Mouse (Mus musculus): ENCODE data around the gene Nck2.

Nck2 gene

DNA sequence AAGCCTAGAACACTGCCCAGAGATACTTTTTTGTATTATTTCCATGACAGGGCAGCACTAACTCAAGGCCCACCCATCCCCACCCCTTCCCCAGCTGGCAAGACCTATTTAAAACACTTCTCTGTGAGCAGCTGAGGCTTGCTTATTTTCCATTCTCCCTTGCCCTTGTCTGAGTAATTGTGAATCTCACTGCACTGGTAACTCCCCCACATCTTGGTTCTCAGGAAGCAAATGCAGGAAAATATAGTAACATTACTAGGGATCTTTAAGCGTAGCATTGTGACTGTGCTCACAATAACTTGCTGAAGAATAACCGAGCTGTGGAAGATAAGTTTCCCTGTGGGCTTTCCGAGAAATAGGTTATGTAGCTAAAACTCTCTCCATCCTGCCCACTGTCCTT is 24.6 kb downstream of the Nck2 start:
- no peak for DNase-seq (ENCODE audit: low spot score in 2 of 2)

DNA sequence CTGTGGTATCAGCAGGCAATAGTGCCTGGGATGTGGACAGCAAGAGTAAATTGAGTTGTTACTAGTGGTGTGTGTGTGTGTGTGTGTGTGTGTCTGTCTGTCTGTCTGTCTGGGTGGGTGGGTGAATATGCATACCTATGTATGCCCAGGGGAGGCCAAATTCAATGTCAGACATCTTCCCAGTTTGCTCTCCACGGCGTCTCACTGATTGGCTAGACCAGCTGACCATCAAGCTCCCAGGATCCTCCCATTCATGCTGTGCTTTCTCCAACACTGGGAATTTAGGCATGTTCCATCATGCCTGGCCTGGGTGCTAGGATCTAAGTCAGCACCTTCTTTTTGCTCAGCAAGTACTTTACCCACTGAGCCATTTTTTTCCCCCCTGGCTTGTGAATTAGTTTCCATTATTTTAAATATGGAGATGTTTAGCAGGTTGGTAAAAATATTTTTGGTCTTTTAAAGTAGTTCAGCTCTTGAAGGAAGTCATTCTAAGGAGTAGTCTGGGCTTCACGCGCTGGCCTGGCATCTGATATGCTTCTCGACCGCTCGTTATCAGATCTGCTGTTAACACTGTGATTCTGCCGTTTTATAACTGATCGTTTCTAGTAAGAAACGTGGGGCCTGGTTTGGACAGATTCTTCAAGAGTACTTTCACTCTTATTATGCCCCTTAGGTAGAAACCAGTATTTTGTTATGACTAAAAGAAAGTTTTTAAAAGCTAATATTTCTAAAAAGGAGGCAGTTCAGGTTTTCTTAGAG is 26.2 kb downstream of the Nck2 start:
- DNase-seq (ENCODE audit: low spot score in 2 of 2), result no peak

DNA sequence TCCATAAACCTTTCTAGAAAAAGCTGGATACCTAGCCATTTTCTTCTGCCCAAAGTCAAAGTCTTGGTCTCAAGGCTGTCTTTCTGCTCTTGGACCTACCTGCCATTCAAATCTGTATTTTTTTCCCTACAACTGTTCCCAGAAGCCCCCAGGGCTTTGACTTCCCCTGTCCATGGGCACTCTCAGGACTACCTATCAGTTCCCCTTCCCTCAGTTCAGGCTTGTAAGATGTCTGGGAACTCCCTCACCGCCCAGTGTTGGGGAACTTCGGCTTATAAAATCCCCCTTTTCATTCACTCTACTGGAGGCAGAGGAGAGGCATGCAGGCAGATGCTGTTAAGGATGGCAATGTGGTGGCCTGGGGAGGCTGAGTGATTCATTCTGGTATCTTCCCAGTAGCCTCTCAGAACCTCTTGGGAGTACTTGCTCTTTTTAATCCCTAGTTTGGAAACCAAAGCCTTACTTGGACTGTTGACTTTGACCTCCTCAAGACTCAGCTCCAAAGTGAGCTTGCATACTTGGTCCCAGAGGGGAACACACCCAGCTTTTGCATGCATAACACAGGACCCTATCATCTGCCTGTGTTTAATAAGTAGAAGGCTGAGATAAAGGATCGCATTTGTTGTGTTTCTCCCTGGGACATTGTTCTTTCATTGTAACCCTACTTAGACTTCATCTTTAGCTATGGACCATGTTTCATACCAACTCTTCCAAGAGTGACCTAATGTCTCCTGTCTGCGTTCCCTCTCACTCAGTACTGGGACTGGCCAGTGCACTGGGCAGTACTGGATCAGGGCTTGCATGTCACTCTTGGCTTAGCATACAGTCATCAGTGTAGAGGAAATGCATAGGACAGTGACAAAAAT is 27.0 kb downstream of the Nck2 start:
- DNase-seq (ENCODE audit: low spot score in 2 of 2), result no peak

DNA sequence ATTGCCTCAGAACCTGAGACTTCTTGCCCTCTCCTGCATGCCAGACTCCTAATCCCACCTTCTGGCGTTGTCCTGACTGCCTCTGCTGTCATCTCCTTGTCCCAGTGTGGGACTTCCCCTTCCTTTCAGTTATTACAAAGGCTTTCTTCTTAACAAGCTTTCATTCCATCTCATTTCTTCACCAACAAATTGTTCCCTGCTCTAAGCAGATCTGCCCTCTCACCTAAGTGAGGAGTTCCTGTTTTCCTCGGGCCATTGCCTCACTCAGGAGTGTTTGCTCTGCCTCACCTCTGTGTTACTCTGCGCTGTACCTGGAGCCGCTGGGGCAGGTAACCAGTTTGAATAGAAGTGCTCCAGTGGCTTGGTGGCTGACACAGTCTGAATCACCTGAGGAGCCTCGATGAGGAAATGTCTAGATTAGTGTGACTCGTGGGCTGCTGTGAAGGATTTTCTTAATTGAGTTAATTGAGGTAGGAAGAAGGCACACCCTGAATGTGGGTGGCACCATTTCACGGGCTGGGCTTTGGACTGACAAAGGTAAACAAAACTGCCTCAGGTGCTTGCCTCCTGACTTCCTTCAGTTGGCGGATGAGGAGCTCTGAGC is 27.8 kb downstream of the Nck2 start:
- no peak for DNase-seq (ENCODE audit: low spot score in 2 of 2)

DNA sequence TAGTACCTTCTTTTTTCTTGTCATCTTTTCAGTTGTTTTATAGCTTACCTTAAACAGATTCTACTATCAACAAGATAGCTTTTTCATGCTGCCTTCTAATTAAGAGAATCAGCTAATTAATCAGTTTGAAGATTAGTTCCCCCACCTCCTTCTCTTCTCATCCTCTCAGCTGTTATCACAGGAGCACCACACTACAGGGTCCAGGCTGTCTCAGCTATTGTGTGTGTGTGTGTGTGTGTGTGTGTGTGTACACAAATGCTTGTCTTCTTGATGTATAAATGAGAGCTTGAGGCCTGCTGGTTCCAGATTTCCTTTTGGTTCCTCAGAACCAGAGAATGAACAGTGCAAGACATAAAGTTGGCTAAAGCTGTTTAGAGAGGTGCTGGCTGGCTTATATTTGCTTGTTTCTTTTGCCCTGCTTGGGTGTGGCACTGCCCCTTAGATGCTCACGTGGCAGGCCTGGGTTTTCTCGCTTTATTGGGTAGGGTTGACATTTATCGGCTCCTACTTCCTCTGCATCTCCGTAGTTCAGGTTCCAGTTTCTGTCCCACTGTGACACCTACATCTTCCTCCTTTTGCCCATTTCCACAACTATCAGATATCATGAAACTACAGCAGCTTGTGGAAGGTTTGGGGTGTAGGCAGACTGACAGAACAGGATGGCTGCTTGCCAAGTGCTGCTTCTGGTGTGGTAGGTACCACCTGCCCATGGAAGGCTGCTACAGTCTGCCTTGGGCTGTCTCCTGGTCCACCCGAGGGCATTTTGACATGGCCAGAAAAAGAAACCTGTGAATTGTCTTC is 29.6 kb downstream of the Nck2 start:
- peak; percentile 27 to 68 for DNase-seq (ENCODE audit: low spot score in 2 of 2)

DNA sequence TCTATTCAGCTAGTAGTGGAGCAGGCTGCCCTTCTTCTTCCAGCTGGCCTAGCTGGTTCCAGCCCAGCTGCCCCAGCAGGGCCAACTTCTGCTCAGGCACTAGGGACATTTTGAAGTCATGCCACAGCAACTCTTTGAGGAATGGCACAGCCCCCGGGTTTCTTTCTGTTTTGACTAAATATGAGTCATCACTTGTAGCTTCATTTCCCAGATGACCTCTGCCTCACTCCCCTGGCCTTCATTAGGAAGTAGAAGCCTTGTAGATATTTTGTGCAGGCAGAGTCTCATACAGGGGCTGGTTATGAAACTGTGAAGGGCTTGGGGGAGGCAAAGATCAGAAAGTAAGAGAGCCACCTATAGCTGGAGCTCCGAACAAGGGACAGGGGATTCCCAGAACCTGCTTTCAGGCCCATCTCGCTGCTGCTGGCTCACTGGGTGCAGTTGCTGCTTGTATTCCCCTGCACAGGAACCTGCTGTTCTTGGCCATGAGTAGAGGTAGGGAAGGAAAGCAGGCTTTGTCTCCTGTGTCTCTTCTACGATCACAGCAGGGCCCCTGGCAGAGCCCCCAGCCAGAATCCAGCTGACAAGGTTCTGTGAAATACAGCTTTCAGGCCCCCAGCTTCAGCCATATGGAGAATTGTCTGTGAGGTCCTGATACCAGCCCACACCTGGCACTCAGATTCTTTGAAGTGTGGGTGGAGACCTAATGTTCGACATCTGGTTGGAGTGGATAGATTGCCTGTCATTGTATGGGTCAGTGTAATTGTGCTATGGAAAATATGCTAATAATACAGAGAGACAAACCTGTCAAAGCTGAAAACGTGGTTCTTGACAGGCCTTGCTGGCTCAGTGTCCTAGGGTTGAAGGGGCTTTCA is 30.4 kb downstream of the Nck2 start:
- no peak for DNase-seq (ENCODE audit: low spot score in 2 of 2)

DNA sequence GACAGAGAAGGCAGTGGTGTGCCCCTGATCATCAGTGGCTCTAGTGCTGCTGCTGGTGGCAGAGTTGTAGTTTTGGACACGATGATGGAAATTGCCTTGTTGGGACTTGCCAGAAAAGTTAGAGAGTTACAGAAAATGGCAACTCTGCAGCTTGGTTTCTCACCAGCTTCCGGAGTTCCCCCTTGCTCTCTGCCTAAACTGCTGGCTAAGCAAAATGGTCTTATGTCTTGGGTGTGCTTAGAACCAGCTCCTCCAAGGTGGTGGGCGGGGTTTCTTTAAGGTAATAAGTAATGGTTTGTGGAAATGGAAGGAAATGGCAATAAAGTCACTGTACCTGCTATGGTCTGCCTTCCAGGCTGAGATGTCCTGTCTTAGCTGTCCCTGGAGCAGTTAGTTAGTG is 33.6 kb downstream of the Nck2 start:
- no peak for DNase-seq (ENCODE audit: low spot score in 2 of 2)

DNA sequence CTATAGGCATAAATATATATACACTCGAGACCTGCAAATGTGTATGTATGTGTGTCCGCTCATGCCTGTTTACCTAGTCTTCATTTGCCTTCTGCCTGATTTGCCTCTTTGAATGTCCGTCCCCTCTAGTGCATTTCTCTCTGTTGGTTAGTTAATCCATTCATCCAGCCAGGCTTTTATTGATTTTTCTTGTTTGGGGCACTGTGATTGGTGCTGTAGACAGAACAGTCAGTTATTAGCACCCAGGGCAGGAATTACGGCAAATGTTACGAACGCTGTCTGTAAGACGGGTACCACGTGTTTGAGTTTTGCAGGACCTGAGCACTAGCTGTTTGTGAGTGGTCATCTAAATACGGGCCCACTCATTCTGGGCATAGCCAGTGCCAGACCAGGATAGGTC is 40.8 kb downstream of the Nck2 start:
- no peak for DNase-seq (ENCODE audit: low spot score in 2 of 2)

DNA sequence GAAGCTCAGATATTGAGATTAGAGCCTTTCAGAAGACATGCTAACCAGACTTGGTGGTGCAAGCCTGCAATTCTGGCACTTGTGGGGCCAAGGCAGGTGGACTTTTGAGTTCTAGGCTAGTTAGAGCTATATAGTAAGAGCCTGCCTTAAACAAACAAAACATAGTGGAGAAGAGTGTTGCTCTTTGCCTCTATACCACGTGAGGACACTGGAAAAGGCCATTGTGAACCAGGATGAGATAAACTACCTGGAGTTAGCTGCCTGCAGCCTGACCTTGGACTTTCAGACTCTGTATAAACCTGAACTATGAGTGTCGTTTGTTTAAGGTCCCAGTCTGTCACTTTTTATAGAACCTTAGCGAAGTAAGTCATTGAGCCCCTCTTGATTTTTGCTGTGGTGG is 42.1 kb downstream of the Nck2 start:
- no peak for DNase-seq (ENCODE audit: low spot score in 2 of 2)

DNA sequence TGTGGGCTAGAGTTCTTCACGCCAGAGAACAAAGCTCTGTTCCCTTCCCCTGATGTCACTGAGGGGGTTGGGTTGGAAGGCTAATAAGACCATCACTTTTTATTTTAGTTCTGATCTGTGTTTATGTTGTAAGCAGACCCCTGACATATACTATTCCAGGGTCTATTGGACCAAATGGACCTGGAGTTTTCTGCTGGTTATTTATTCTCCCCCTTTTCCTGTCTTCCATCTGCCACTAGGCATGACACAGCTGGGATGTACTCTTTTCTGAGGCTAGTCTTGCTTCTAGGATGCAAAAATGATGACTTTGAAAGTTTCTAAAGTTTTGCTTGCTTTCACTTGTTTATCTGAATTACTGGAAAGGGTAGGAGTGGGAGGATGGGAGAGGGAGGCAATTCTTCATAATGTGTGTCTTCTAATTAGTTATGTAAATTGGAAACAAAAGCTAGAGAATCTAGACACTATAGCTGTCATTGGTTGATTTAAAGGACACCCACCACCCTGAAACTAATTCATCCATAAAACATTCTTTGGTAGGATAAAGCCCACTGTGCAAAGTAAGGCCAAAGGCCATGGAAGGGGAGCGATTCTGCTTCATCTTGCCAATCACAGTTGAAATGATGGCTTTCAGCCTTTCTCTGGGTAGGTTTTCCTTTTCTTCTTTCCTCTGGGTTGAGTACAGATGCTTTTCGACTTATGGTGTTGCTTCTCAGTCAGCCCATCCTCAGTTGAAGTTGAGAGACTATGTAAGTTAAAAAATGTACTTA is 42.8 kb downstream of the Nck2 start:
- no peak for DNase-seq (ENCODE audit: low spot score in 2 of 2)

DNA sequence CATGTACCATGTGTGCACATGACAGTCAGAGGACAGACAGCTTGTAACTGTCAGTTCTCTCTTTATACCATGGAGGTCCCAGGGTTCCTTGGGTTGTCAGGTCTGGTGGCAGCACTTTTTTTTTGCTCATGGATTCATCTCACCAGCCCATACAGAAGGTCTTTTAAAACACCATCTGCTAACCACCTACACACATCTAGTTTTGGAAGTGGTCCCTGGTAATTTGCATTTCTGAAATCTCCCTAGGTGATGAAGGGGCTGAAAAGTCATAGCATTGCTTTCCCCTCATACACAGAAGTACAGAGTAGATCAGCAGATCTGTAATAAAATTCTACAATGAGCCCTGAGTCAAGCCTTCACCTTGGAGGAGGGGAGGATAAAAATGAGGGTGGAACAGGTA is 44.9 kb downstream of the Nck2 start:
- DNase-seq (ENCODE audit: low spot score in 2 of 2), result no peak

DNA sequence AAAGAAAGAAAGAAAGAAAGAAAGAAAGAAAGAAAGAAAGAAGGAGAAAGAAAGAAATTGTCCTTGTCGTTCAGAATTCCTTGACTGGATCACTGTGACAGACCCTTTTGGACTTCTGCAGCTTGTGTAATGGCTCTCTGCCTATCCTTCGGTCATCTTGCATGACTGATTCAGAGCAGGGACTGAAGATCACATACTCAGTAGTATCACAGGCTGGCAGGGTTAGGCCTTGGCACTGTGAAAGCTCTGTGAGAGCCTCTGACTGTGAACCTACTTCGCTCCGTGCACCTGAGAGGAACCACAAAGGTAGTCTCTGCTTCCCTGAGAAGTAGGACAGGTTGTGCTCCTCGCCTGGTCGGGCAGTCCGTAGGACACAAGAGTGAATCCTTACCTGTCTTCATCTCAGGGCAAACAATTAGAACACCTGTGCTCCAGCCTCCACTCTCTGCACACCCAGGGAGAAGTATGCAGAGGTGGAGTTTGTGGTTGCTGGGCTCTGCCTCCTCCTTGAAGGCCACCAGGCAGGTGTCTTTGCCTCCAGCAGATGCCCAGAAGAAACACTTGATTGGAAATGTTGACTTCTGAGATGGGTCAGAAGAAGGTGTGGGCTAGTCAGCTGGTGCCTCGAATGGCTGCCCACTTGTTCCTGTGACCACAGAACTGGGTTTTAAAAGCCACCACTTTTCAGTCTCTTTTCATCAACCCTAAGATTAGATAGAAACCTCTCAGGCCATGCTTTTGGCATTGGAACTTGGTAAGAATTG is 47.3 kb downstream of the Nck2 start:
- DNase-seq (ENCODE audit: low spot score in 2 of 2), result no peak

DNA sequence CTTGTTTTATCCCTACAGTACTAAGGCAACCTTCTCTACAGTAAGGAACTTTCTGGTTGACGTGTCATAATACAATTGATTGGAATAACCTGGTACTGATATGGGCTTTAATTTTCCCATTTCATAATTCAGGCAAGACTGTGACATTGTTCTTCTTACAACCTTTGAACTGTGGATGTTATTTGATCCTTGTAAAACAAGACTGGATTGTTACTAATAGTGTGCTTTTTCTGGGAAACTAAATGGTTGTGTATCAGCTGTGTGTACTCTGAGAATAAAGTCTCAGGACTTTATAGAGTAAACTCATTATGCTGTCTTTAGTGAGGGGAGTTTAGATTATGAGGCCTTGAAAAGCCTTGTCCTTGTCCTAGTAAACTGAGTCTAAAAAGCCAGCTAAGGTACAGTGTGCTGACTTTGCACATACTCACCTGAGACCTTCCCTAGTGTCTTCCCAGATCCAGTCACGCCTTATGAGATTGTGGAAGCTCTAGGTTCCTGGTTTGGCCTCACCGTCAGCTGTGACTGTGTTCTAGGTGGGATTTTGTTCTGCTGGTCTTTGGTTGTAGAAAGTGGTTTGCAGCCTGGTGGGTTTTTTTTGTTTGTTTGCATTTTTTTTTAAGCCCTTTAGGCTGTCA is 48.5 kb downstream of the Nck2 start:
- DNase-seq (ENCODE audit: low spot score in 2 of 2), result no peak

DNA sequence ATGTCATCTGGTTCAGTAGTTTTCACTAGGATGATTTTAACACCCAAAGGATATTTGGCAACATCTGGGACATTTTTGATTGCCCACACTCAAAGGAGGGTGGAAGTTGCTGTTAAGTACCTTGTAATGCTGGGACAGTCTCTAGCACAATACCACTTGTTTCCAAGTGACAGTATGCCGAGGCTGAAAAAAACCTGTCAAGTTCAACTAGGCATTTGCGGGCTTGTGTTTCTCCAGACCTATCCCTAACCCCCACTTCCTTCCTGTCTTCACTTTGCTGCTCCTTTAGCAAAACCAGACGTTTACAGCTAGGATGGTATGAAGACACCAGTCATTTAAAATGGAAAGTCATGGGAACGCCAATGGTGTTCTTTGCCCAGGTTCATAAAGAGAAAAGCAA is 51.7 kb downstream of the Nck2 start:
- DNase-seq (ENCODE audit: low spot score in 2 of 2), result no peak

DNA sequence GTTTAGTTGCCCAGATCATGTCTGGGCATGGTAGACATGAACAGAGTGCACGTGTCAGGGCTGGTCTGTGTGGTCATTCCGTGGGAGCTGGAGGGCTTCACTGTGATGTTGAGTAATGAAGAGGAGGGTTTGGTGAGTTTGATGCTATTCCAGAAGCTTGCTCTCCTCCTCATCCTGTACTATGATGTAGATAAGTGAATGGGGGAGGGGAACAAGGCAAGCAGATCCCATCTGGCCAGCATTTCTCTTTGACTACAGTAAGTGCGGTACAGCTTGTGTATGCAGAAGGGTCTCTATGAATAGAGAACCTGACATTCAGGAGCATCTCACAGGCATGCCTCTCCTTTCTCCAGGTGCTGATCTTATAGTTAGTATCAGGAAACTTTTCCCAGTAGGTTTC is 52.6 kb downstream of the Nck2 start:
- DNase-seq (ENCODE audit: low spot score in 2 of 2), result no peak

DNA sequence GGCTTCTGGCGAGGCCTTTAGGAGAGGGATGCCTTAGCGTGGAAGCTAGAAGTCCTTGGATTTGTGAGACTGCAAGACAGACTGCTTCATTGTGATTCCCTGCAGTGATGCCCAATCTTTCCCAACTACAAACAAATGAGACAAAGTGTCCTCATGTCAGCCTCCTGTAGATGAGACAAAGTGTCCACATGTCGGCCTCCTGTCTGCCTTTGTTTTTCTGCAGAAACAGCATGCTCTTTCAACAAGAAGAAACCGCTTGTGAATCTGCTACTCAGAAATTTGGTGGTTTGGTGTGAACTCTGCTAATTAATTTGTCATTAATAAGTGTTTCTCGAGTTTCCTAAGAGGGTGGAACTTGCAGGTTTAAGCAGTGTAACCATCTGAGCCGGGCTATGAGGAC is 53.6 kb downstream of the Nck2 start:
- no peak for DNase-seq (ENCODE audit: low spot score in 2 of 2)

DNA sequence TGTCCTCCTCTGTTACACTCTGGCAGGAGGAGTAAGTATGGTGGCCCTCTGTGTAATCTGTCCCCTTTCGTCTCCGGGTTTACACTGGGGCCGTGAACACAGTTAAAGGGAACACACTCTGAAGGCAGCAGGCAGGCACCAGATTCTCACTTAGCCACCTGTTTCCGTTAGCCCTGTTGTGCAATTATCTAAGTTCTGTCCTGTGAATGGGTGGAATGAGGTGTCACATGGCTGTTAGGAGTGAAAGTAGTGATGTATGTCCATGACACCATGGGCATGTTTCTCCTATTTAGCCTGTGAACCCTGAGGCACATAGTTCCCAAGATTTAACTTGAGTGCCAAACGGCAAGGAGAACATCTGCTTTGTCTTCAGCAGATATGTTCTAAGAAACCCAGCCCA is 55.7 kb downstream of the Nck2 start:
- no peak for DNase-seq (ENCODE audit: low spot score in 2 of 2)

DNA sequence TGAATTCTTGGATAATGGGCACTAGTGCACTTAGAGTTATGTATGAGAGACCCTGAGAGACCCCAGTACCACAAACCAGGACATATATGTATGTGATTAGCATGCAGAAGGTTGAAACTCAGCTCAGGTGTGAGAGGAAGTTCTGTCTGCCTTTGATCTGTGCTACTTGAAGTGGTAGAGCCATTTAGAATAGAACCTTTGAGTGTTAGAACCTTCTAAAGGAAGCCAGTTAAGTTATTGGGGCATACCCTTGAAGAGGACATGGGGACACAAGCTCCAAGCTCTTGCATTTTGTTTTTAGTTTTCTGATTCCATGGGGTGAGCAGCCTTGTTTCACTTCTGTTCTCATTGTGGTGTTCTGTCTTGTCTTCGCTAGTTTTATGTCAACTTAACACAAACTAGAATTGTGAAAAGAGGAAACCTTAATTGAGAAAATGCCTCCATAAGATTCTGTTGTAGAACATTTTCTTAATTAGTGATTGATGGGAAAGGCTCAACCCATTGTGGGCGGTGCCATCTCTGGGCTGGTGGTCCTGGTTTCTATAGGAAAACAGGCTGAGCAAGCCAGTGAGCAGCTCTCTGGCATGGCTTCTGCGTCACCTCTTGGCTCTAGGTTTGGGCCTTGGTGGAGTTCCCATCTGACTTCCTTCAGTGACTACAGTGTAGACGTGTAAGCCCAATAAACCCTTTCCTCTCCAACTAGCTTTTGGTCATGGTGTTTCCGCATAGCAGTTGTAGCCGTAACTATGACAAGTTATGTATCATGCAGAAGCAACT is 57.0 kb downstream of the Nck2 start:
- DNase-seq (ENCODE audit: low spot score in 2 of 2), result no peak
